Mouse (Mus musculus) brain, embryonic 14.5 days (tissue): ENCODE measurements around the gene Ttc21a.

ENCODE experiments used
- CTCF ChIP-seq: fragments of 200-500 bp; IDR thresholded peaks from 2 replicates; pipeline ENCODE4 v1.5.1; 2012; ENCODE audit warnings: inconsistent platforms, mild to moderate bottlenecking, moderate library complexity, borderline replicate concordance; ENCODE audit not compliant: insufficient read depth, insufficient read length; ENCODE audit errors: extremely low read depth
- POLR2A ChIP-seq: fragments of 200-500 bp; IDR thresholded peaks from 2 replicates; pipeline ENCODE4 v1.6.1; 2012; ENCODE audit warnings: mild to moderate bottlenecking, inconsistent platforms, borderline replicate concordance; ENCODE audit not compliant: poor library complexity, insufficient read depth, insufficient read length, severe bottlenecking; ENCODE audit errors: extremely low read depth

- TF ChIP-seq POLR2A (no peak), CTCF (no peak)
Observed at GRCm38 (mm10) chr9:119998776-119999175, 61.4 kb downstream of the Ttc21a start.
